Mouse (Mus musculus) forebrain, embryonic 14.5 days (tissue): ENCODE data around the gene Srf. TPM values are rescaled to one million over a fixed set of nuclear protein-coding genes. Genes with fewer than 3 reads are reported as not detected.

ENCODE experiments used
- ATAC-seq: fragments of 200-750 bp; cut with Nextera tagmentation; 2 replicates; pipeline ENCODE4 v1.8.0; 2017; ENCODE audit warnings: mild to moderate bottlenecking, moderate library complexity
- DNase-seq: peaks from one replicate; pipeline ENCODE4 v3.0.0-alpha.2; 2015; ENCODE audit warnings: low spot score
- H3K27ac ChIP-seq: fragments of 300-500 bp; sonication (generic); 2 replicates; pipeline ENCODE4 v1.5.1; 2014; ENCODE audit warnings: low read depth, mild to moderate bottlenecking, control low read depth, low read length, moderate library complexity
- H3K27me3 ChIP-seq: fragments of 300-500 bp; sonication (generic); replicated peaks from 2 replicates; pipeline ENCODE4 v1.6.1; 2014; ENCODE audit warnings: low read length, control low read depth, mixed read lengths; ENCODE audit not compliant: control insufficient read depth, insufficient read depth
- H3K36me3 ChIP-seq: fragments of 300-500 bp; sonication (generic); 2 replicates; pipeline ENCODE4 v1.6.1; 2014; ENCODE audit warnings: low read length, control low read depth; ENCODE audit not compliant: control insufficient read depth, insufficient read depth
- H3K4me1 ChIP-seq: fragments of 300-500 bp; sonication (generic); 2 replicates; pipeline ENCODE4 v1.6.1; 2014; ENCODE audit warnings: antibody characterized with exemption, low read length, control low read depth; ENCODE audit not compliant: control insufficient read depth, insufficient read depth
- H3K4me2 ChIP-seq: fragments of 300-500 bp; sonication (generic); 2 replicates; pipeline ENCODE4 v1.6.1; 2014; ENCODE audit warnings: mild to moderate bottlenecking, control low read depth, low read length
- H3K4me3 ChIP-seq: fragments of 300-500 bp; sonication (generic); 2 replicates; pipeline ENCODE4 v1.5.1; 2014; ENCODE audit warnings: low read depth, low read length, control low read depth
- H3K9ac ChIP-seq: fragments of 300-500 bp; sonication (generic); 2 replicates; pipeline ENCODE4 v1.6.1; 2014; ENCODE audit warnings: mild to moderate bottlenecking, low read length, control low read depth, moderate library complexity
- H3K9me3 ChIP-seq: fragments of 300-500 bp; sonication (generic); replicated peaks from 2 replicates; pipeline ENCODE4 v1.6.1; 2016; ENCODE audit warnings: low read length, control low read depth, mixed read lengths; ENCODE audit not compliant: control insufficient read depth
- WGBS: fragments of 180-500 bp; shearing (Covaris S2); extraction: QIAGEN DNeasy Blood & Tissue Kit; methylation state at CpG from one replicate; pipeline ENCODE4 v1.1.7; 2014; 5-methylcytosine and 5-hydroxymethylcytosine counted together
- polyA plus RNA-seq: library from polyadenylated mRNA; unstranded; fragments of >200 nt; fragmentation: Nextera tagmentation; extraction: Ambion mirVana; gene quantifications from 2 replicates; pipeline ENCODE4 v1.2.1, GENCODE M21; 2014

Gene Srf
- polyA plus RNA-seq, 1 experiment from 2014 or later, result 4.7 TPM

DNA sequence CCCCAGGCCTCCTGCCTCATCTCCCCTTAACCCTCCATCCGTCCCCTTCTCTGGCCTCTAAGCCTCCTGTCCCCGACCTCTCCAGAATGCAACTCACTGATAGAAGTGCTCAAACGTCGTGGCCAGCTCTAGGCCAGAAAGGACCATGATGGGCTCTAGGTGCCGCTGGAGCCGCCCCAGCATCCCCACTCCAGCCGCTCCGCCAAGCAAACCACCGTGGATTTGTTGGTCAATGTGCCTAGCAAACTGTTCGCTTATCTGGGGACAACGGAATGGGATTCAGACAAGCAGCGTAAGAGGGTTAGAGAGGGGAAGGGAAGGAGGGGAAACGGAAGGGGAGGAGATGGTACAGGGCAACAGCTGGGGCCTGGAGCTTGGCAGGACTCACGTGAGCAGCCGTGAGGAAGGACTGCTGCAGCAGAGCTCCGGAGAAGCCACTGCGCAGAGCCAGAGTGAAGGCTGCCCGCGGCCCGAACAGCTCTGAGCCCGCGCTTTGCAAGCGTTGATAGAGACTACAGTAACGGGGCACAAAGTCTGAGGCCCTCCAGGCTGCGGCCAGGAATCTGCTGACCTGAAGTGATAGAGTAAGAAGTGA is 35.5 kb downstream of the Srf start:
- DNase-seq, result peak; percentile 4
- 51% methylated on average over 25 of the region's 25 CpGs for WGBS
- H3K9me3 ChIP-seq, result no peaks in the 10 kb centered on the region
- no peak for ATAC-seq
- H3K4me2 ChIP-seq, result no peak overlapping the region
- H3K36me3 ChIP-seq, result 0 out of 2 replicates have a peak, but pooled peaks cover 9% of the 10 kb centered on the region
- no peak overlapping the region for H3K27ac ChIP-seq
- no peaks in the 10 kb centered on the region for H3K4me1 ChIP-seq
- H3K4me3 ChIP-seq, result no peak overlapping the region
- H3K27me3 ChIP-seq, result 0 out of 2 replicates have a peak, but pooled peaks cover 3% of the 10 kb centered on the region
- H3K9ac ChIP-seq, result no peak overlapping the region; the same call in 1 of the 2 replicates

DNA sequence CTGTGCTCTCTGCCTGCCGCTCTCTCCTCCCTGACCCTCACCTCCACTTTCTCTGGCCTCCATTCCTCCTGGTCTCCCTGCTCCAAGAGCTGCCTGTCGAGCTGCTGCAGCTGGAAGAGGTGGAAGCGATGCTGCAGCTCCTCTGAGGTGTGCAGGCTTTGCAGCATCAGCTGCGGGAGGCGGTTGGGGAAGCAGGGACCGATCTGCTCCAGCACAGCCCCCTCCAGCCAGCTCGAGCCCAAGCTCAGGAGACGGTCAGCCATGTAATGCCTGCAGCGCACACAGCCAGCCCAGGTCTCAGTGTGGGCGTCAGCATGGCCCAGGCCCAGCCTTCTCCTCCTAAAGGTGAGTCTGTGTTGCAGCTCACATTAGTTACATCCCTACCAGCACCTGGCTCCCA is 36.0 kb downstream of the Srf start:
- H3K36me3 ChIP-seq, result 0 out of 2 replicates have a peak, but pooled peaks cover 8% of the 10 kb centered on the region

DNA sequence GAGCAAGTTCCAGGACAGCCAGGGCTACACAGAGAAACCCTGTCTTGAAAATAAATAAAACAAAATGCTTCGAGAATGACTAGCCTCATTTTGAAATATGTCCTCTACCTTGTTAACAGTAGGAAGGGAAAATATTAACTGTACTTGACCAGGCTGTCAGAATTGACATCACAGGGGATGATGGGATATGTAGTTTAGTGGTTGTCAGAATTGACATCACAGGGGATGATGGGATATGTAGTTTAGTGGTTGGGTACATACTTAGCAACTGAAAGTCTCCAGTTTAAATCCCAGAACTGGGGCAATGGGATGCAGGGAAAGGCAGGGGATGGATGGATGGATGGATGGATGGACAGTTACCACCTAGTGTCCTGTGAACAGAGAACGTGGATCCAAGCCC is 42.6 kb downstream of the Srf start:
- no peak overlapping the region for H3K9ac ChIP-seq
- H3K27ac ChIP-seq, result no peak overlapping the region
- no peaks in the 10 kb centered on the region for H3K4me1 ChIP-seq
- no peaks in the 10 kb centered on the region for H3K27me3 ChIP-seq
- H3K9me3 ChIP-seq, result no peaks in the 10 kb centered on the region
- H3K36me3 ChIP-seq, result no peaks in the 10 kb centered on the region
- 64% methylated on average over 2 of the region's 2 CpGs for whole genome bisulfite sequencing
- no peak overlapping the region for H3K4me2 ChIP-seq
- ATAC-seq (peak; percentile 55; the same call in 1 of the 2 replicates), DNase-seq (peak; percentile 45)
- H3K4me3 ChIP-seq, result no peak overlapping the region

More for the DNA sequence above, 36.0 kb downstream of the Srf start:
- DNase-seq, result no peak
- ATAC-seq, result no peak
- Histone ChIP-seq H3K27me3 (0 out of 2 replicates have a peak, but pooled peaks cover 3% of the 10 kb centered on the region), H3K27ac (no peak overlapping the region), H3K9me3 (no peaks in the 10 kb centered on the region), H3K4me1 (no peaks in the 10 kb centered on the region), H3K9ac (no peak overlapping the region; the same call in 1 of the 2 replicates), H3K4me2 (no peak overlapping the region), H3K4me3 (no peak overlapping the region)
- WGBS, result 62% methylated on average over 10 of the region's 10 CpGs

DNA sequence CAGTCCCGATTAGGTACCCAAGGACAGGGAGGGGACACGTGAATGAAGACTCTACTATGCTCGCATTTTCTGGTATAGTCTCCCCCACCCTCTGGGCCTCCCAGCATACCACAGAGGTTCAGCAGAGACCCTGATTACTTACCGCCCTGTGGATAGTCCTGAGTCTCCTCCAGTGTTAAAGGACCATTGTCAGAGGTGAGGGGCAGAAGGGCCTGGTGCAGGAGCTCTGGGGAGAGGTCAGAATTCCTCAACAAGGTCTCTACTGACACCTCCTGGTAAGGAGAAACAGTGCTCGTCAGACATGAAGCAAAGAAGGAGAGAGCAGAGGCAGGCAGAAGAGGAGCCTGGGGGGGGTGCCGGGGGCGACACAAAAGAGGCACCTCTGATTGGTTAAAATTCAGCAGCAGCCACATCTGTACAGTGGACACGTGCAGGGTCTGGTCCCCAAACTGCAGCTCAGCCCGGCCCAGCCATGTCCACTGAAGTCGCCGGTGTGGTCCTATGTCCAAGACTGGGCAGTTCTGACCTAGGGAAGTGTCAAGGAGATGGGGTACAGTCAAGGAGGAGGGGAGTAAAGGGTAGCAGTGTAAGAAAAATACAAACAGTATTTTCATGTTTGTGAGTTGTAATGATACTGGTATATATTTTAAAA is 44.8 kb downstream of the Srf start:
- 42% methylated on average over 11 of the region's 11 CpGs for WGBS
- H3K4me1 ChIP-seq, result no peaks in the 10 kb centered on the region

DNA sequence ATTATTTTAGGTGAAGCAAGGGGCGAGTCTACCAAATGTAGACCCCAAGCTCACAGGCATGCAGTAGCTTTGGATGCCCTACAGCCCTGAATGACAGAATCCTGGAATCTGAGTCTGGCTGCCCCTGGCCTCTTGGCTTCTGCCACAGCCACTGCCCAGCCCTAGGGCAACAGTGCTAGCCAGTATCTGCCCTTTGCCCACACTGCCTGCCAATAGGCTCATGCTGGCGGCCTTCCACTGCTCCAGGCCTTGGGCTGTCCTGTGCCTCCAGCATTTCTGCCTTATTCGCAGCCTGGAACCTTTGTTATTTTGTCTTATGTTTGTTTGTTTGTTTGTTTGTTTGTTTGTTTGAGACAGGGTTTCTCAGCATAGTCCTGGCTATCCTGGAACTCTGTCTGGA is 50.4 kb downstream of the Srf start:
- peaks cover 12% of the 10 kb centered on the region for H3K36me3 ChIP-seq

More for the DNA sequence above, 44.8 kb downstream of the Srf start:
- H3K4me2 ChIP-seq, result no peak overlapping the region
- no peaks in the 10 kb centered on the region for H3K9me3 ChIP-seq
- DNase-seq (peak; percentile 52), ATAC-seq (0 out of 2 replicates have a peak, but pooled peaks have one; percentile 15)
- H3K4me3 ChIP-seq, result no peak overlapping the region
- no peaks in the 10 kb centered on the region for H3K27me3 ChIP-seq
- H3K36me3 ChIP-seq, result no peaks in the 10 kb centered on the region
- H3K9ac ChIP-seq, result no peak overlapping the region
- H3K27ac ChIP-seq, result no peak overlapping the region

DNA sequence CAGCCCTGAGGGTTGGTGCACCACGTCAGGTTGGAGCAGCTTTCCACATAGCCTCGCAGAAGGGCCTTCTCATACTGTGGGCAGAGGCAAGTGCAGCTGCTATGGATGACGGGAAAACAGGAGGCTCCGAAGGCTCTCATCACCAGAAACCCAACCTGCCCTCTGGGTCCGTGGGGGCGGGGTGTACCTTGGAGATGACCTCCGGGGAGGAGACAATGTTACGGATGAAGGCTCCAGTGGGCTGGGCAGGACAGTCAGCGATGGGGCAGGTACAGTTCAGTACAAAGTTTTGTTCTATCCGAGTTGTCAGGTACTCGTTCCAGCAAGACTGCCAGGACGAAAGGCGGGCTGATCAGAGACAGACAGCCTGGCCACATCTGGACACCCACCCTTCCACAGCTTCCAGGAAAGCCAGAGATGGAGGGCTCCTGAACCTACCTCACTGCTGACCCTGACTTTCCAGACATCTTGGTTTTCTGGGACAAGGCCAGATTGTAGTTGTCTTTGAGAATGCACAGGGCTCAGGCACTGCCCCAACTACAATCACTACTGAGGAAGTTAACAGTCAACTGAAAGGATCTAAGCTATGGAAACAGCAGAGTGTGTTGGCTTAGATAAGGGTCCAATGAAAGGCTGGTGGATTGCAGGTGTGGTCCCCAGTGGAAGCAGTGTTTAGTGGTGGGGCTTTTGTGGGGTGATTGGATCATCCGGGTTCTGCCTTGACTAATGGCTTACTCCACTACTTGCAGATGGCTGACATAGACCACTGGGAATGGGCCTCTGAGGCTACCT is 51.9 kb downstream of the Srf start:
- Histone ChIP-seq H3K4me1 (no peaks in the 10 kb centered on the region), H3K27me3 (no peaks in the 10 kb centered on the region), H3K4me3 (no peak overlapping the region), H3K9me3 (no peaks in the 10 kb centered on the region), H3K27ac (no peak overlapping the region), H3K9ac (no peak overlapping the region), H3K4me2 (no peak overlapping the region), H3K36me3 (peaks cover 20% of the 10 kb centered on the region)
- no peak for DNase-seq
- ATAC-seq, result no peak
- 85% methylated on average over 14 of the region's 14 CpGs for WGBS

More for the DNA sequence above, 50.4 kb downstream of the Srf start:
- Histone ChIP-seq H3K9ac (no peak overlapping the region), H3K9me3 (no peaks in the 10 kb centered on the region), H3K4me3 (no peak overlapping the region), H3K27ac (no peak overlapping the region), H3K27me3 (no peaks in the 10 kb centered on the region), H3K4me2 (no peak overlapping the region), H3K4me1 (no peaks in the 10 kb centered on the region)
- ATAC-seq (no peak), DNase-seq (no peak)
- WGBS, result 89% methylated on average over 3 of the region's 3 CpGs

DNA sequence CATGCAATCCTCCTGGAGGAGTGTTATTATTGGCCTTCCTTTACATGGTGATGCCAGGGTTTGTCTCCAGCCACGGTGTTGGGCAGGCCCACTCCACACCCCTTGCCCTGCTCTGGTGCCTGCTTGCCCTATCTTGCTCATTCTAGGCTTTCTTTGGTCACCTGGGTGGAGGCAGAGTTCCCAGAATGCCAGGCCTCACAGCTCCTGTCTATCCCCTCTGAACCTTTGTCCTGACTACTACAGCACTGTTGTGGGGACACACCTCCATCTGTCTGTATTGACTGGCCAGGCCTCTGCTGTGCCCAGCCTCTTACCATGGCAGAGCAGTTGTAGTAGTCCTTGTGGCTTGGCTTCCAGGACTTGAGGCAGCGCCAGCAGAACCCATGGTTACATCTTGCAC is 53.2 kb downstream of the Srf start:
- no peak for DNase-seq
- Histone ChIP-seq H3K27me3 (no peaks in the 10 kb centered on the region), H3K36me3 (peaks cover 20% of the 10 kb centered on the region), H3K4me1 (no peaks in the 10 kb centered on the region), H3K4me3 (no peak overlapping the region), H3K9me3 (no peaks in the 10 kb centered on the region), H3K27ac (no peak overlapping the region), H3K4me2 (no peak overlapping the region), H3K9ac (no peak overlapping the region)
- no peak for ATAC-seq
- WGBS, result 95% methylated on average over 2 of the region's 2 CpGs
